Mouse (Mus musculus): ENCODE data around the gene Tcf3.

DNA sequence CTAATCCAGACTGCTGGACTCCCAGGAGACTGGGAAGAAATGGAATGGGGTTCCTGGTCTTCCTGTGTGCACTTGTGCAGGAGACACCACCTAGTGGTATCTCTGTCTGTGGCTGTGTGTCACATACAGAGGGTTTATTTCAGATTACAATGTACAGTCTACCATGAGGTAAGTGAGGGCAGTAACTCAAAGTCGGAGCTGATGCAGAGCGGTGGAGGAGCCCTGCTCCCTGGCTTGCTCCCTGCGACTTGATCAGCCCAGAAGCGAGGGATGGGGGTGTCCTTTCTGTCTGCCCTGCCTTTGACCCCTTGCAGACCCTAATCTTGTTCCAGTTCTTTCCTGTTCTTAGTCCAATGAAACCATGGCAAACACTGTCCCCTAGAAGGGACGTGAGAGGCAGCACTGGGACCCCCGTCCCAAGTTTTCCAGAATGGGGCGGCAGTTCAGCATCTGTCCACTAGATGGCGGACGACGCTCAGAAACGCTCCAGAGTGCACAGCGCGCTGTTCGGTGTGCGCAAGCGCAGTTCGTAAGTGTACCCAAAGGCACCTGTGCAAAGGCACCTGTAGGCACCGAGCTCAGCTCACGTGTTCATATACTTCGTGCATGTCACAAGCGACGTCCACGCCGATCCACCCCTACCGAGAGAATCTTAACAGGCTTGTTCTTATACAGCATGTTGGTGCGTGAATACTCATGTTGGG lies 12.6 kb upstream of the Tcf3 start:
- TF ChIP-seq CTCF (conservative IDR thresholded peaks at IDR 0.05 in 1 of 2, IDR thresholded peaks at IDR 0.05 in 1 of 2; ENCODE audit: low read depth in 2 of 2, low read length in 2 of 2) (peak; percentile 87 to 96), RCOR1 (conservative IDR thresholded peaks at IDR 0.05; ENCODE audit: low read depth, low read length) (no peak; the same call in 1 of the 2 replicates), EP300 (IDR thresholded peaks at IDR 0.05; ENCODE audit: low read length) (no peak), HCFC1 (IDR thresholded peaks at IDR 0.05; ENCODE audit: low read depth, low read length) (peak; percentile 10; the same call in 1 of the 2 replicates), MAFK (IDR thresholded peaks at IDR 0.05; ENCODE audit: insufficient replicate concordance, low read length) (0 out of 2 replicates have a peak, but pooled peaks have one; percentile 7), MYC (IDR thresholded peaks at IDR 0.05; ENCODE audit: low read depth, low read length) (peak; percentile 57), USF1 (IDR thresholded peaks at IDR 0.05; ENCODE audit: low read depth, low read length) (0 out of 2 replicates have a peak, but pooled peaks have one; percentile 3)

All from CH12.LX (cell line).